Mouse (Mus musculus) gastrocnemius, postnatal 10 days (tissue): ENCODE results near the gene Prkar2a. TPM values are rescaled to one million over a fixed set of nuclear protein-coding genes. Genes with fewer than 3 reads are reported as not detected.
A peak's percentile ranks its signal among the peaks of the same experiment; 100 is the strongest.

Experiments used
- DNase-seq: peaks from one replicate; pipeline ENCODE4 v3.0.0; 2021; ENCODE audit warnings: mixed read lengths
- total RNA-seq, 2 experiments: library from RNA; stranded (reverse); gene quantifications; 2 replicates each; pipeline ENCODE4 v1.2.3; 2021

Gene Prkar2a
- total RNA-seq, 2 experiments from 2014 or later, result 113 TPM

DNA sequence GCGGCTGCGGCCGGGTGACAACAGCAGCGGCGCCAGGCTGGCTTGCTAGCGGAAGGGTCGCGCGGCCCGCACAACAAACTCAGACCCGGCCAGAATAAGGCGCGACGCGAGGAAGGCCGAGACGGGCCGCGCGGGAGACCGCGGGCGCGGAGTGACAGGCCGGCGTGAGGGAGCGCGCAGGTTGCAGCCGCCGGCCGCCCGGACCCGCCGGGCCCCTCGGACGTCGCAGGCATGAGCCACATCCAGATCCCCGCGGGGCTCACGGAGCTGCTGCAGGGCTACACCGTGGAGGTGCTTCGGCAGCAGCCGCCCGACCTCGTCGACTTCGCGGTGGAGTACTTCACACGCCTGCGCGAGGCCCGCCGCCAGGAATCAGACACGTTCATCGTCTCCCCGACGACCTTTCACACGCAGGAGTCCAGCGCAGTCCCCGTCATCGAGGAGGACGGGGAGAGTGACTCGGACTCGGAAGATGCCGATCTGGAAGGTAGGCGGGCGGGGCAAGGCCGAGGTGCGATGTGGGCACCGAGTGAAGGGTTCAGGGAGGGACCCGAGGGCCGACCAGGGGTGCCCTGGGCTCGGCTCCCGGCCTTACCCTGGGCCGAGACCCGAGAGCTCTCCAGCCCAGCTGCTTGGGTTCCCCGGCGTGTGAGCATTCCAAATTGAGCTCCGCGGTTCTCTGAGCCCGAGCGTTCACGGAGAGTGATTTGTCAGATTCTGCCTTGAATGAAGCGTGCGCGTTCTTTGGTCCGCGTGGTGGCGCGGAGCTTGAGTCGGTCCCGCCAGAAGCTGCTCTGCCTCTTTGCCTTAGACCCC lies 3.3 kb downstream of the Prkar2a start:
- DNase-seq, result peak; percentile 63

DNA sequence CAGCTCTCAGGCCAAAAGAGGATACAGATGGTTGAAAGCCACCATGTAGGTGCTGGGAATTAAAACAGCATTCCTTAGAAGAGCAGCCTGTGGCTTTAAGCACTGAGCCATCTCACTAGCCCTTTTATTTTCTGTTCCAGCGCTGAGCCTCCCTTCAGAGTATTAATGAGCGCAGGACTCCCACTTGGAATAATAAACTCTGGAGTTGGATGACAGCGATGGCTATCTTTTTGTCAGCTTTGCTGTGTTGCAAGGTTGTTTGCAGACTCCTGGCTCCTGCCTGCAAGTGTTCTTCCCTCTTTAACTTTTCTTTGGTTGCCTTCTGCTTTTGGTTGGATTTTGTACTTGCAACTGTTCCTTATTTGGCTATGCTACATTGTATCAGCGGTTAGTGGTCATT lies 4.8 kb downstream of the Prkar2a start:
- DNase-seq, result no peak

DNA sequence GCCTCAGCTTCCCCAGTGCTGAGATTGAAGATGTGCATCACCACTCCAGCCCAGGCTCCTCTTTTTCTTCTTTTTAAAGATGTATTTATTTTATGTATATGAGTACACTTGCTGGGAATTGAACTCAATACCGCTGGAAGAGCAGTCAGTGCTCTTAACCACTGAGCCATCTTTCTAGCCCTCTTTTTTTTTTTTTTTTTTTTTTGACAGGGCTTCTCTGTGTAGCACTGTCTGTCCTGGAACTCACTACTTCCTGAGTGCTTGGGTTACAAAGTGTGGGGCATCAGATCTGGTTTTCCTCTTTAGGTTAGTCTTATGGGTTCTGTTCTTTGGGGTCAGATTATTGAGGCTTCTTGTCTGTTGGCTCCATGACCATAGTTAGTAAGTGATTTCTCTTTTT lies 5.4 kb downstream of the Prkar2a start:
- no peak for DNase-seq

DNA sequence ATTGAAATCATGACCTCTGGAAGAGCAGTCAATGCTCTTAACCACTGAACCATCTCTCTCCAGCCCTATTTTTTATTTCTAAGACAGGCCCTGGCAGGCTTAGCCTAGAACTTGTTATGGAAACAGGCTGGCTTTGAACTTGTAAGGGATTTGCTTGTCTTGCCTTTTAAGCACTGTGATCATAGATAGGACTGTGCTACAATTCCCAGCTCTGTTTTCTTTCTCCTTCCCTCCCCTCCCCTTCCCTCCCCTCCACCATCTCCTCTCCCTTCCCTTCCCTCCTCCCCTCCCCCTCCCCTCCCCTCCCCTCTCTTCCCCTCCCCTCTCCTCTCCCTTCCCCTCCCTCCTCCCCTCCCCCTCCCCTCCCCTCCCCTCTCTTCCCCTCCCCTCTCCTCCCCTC lies 13.4 kb downstream of the Prkar2a start:
- DNase-seq, result no peak

DNA sequence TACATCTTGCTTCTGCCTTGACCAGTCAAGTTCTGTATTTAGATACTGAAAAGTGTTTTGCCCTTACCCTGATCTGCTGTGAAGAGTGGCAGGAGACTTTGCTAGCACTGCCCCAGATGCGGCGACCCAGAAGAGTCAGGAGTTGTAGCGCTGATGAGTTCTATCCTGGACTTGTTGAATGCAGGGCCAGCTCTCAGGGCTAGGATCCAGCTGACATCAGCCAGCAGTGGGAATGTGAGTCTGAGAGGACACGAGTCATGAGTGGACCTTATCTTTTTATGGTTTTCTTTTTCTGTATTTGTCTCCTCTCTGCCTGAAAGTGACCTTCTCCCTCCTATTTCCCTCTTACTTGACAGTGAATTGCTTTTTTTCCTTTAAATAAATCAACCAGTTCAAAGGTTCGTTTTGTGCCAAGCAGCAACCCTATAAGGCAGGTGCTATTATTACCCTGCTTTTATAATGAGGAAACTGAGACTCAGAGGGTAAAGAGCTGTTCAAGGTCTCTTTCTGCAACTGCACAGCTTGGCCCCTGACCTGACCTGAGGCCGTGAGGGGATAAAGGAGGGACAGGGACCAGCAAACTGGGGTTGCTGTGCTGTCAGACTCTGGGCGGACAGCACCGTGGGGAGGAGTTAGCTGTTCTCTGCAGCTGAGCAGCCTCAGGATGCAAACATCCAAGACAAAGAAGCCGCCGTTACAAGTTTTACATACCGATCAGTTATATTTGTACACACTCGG lies 14.4 kb downstream of the Prkar2a start:
- no peak for DNase-seq

- DNase-seq, result no peak
These were observed 15.5 kb downstream of the Prkar2a start for GRCm38 (mm10) chr9:108704591-108704990.

DNA sequence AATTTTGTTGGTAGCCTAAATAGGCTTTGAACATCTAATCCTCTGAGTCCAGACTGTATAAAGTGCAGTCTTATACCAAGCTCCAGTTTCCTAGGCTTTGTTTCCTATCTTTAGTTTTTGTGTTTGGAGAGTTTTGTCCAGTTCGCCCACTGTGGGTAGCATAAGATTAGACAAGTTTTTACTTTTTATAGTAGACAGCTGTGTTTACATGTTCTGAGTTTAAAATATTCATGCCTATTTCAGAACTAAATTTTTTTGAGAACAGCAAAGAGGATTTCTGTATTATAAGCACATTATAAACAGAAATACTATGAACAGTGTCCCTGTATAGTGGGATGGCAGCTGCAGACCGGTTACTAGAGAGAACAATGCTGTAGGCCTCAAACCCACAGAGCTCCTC lies 18.1 kb downstream of the Prkar2a start:
- DNase-seq, result no peak

DNA sequence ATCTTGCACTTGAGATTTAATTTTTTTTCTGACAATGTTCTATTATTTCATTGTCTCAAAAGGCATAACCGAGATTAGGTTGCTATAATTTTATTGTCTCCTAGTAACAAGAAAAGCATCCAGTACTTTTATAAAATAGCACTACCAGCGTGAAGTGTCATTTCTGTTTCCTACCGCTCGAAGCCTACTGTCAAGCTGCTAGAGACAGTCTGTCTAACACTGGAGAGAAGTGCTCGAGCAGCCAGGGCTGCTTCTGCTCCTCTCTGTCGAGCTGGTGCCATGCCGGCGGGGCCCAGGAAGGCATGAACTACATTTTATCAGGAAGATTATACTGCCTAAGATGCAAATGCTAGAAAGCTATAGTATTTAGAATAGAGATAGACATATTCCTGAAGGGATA lies 19.7 kb downstream of the Prkar2a start:
- no peak for DNase-seq

DNA sequence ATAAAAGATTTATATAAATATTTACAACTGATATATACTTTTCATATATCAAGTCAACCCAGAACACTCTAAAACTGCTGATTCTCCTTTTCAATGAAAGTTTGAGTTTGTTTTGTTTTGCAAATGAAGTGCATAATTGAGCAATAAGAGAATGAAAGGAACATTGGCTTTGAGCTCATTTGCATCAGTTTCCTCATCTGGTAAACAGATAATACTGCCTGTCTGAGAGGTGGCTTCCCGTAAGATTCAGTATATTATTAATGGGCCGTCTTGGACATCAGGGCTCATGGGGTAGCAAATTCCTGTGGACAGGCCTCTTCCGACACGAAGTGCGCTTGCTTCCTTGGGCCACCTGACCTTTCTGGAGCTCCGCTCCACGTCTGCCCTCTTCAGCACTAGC lies 21.7 kb downstream of the Prkar2a start:
- no peak for DNase-seq

DNA sequence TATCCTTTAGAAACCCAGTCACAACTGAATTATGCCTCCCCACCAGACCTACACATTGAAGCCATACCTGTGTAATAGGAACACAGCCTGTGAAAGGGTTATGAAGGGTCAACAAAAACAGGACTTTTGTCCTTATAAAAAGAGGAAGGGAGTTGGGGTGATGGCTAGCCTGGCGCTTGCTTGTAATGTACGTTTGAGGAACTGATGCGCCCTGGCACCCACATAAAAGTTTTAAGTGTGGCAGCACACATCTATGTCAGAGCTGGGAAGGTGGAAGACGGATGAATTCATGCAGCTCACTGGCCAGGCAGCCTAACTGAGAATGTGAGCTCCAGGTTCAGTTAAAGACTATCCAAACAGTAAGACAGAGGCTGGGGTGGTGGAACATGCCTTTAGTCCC lies 27.1 kb downstream of the Prkar2a start:
- DNase-seq, result no peak

DNA sequence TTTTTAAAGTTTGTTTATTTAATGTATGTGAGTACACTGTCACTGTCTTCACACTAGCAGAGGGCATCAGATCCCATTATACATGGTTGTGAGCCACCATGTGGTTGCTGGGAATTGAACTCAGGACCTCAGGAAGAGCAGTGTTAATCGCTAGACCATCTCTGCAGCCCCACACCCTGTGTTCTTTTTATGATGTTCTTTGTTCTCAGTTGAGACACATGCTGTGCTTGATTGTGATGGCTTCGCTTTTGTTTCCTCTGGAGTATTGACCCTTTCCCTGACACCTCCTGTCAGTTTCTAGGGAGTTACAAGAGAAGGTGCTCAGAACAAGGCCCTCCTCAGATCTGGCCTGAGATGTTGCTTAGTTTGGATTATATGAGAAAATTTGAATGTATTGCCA lies 34.6 kb downstream of the Prkar2a start:
- DNase-seq, result no peak

DNA sequence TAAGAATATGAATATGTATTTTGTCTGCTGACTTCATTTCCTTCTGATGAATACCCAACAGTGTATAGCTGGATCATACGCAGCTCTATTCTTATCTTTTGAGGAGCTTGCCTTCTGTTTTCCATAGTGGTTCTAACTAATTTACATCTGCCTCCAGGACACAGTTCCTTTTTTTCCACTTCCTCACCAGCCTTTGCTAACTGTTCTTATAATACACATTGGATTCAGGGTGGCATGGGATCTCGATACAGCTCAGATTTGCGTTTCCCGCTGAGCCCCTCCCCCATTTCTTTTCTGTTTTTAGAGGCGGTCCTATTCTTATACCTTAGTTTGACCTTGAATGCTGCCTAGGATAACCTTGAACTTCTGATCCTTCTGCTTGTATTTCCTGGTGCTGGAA lies 37.0 kb downstream of the Prkar2a start:
- DNase-seq, result no peak

GRCm38 (mm10) chr9:108729050-108729449 lies 39.9 kb downstream of the Prkar2a start:
- no peak for DNase-seq

- DNase-seq, result no peak
These were observed 43.3 kb downstream of the Prkar2a start for GRCm38 (mm10) chr9:108732462-108732861.

DNA sequence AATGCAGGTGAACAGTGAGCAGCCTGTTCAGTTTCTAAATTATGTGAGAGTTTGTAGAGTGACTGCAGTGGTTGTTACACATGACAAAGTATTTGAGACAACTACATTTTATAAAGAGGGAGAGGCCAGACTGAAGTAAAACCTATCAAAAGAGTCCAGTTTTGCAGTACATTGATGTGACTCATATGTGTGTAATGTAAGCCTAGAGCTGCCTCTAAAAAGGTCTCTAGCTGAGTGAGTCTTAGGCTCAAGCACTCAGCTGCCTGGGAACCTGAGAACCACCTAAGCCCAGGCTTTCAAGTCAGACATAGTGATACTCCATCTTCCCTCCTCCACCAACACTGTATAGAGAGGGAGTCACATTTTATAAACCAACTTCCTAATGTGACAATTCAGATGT lies 45.5 kb downstream of the Prkar2a start:
- DNase-seq, result no peak

DNA sequence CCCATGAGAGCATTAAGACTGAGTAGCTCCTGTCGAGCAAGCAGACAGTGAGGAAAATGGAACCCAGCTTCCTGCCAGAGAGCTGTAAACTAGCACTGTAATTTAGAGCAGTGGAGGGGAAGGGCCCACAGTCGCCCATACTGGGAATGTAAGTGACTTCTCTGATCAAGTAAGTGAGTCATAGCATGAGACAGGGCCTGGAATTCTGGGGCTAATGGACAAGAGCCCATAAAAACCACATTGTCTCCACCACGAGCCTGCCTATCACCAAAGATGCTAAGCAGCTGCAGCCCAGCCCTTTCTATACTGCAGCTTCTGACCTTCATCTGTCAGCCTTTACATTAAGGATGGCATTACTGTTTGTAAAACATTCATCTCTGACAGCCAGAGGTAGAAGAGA lies 50.1 kb downstream of the Prkar2a start:
- no peak for DNase-seq

GRCm38 (mm10) chr9:108740062-108740461 lies 50.9 kb downstream of the Prkar2a start:
- no peak for DNase-seq

DNA sequence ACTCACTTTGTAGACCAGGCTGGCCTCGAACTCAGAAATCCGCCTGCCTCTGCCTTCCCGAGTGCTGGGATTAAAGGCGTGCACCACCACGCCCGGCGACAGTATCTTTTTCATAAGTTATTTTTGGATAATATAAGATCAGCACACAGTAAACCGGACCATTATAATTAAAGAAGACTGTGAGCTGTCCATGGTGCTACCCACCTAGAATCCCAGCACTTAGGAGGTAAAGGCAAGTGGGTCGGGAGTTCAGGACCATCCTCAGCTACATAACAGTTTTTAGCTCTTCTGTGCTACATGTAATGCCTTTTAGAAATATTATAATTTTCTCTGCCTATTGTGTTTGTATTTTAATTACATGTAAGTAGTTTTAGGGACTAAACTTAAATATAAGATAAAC lies 52.9 kb downstream of the Prkar2a start:
- no peak for DNase-seq

DNA sequence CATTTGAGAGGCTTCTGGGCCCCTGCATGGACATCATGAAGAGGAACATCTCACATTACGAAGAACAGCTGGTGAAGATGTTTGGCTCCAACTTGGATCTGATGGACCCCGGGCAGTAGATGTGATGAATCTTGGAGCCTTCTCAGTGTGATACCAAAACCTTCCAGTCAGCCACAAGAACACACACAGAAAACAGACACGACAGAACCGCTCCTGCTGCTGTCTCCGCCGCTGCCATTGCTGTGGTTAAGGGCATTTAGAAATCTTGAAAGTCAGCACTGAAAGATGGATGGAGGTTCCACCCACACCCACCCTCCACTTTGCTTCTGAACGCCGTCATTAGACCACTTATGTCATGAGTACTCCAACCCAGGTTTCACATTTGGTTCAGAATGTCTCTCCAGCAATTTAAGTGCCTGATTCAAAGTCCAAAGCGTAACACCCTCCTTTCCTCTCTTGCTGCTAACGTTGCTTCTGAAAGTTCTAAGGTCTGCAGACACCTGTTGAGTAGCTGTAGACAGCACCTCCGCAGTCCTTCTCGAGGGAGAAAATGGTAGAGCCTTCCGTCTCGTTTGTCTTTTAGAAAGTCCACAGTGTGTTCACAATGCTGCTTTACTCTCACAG lies 57.9 kb downstream of the Prkar2a start:
- no peak for DNase-seq

GRCm38 (mm10) chr9:108747694-108748093 lies 58.6 kb downstream of the Prkar2a start:
- no peak for DNase-seq

- DNase-seq, result no peak
These were observed 59.6 kb downstream of the Prkar2a start for GRCm38 (mm10) chr9:108748600-108749183.

DNA sequence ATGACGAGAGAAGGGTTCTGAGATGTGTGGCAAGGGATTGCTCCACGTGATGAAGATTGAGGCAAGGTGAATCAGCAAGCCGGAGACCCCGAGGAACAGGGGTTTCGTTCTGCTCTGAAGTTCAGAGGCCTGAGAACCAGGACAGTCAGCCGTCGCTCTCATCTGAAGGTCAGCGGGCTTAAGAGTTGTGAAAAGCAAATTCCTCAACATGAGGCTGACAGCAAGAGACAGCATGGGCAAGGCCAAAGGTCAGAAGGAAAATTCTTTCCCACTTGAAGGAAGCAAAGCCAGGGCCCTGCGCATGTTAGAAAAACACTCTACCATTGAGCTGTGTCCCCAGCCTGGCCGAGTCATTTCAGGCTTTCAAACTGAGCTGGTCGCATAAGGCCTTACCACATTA lies 61.5 kb downstream of the Prkar2a start:
- DNase-seq, result no peak
